Mouse (Mus musculus) intestine, postnatal 0 days (tissue): ENCODE results near the gene Dennd6a. TPM values are rescaled to one million over a fixed set of nuclear protein-coding genes. Genes with fewer than 3 reads are reported as not detected.
A peak's percentile ranks its signal among the peaks of the same experiment; 100 is the strongest.
"Not testable (repeated sequence)": the region's sequence is repeated elsewhere in the genome, so short reads cannot be mapped to it uniquely, and the experiment has no call there.

Source experiments
- ATAC-seq: fragments of 200-750 bp; cut with Nextera tagmentation; 2 replicates; pipeline ENCODE4 v1.8.0; 2017; ENCODE audit warnings: mild to moderate bottlenecking, moderate TSS enrichment, moderate library complexity
- H3K27ac ChIP-seq: fragments of 300-500 bp; sonication (generic); 2 replicates; pipeline ENCODE4 v1.5.1; 2014; ENCODE audit warnings: mild to moderate bottlenecking, low read depth, low read length, moderate library complexity
- H3K27me3 ChIP-seq: fragments of 300-500 bp; sonication (generic); replicated peaks from 2 replicates; pipeline ENCODE4 v1.6.1; 2014; ENCODE audit warnings: low read length, mixed read lengths; ENCODE audit not compliant: control insufficient read depth, insufficient read depth
- H3K36me3 ChIP-seq: fragments of 300-500 bp; sonication (generic); 2 replicates; pipeline ENCODE4 v1.6.1; 2014; ENCODE audit warnings: mild to moderate bottlenecking, moderate library complexity; ENCODE audit not compliant: control insufficient read depth, insufficient read depth
- H3K4me1 ChIP-seq: fragments of 300-500 bp; sonication (generic); replicated peaks from 2 replicates; pipeline ENCODE4 v1.6.1; 2014; ENCODE audit warnings: antibody characterized with exemption, low read length, mixed read lengths; ENCODE audit not compliant: control insufficient read depth, insufficient read depth
- H3K4me2 ChIP-seq: fragments of 300-500 bp; sonication (generic); replicated peaks from 2 replicates; pipeline ENCODE4 v1.6.1; 2014; ENCODE audit warnings: low read depth, mild to moderate bottlenecking, moderate library complexity
- H3K4me3 ChIP-seq: fragments of 300-500 bp; sonication (generic); 2 replicates; pipeline ENCODE4 v1.5.1; 2014; ENCODE audit warnings: low read depth, low read length
- H3K9ac ChIP-seq: fragments of 300-500 bp; sonication (generic); 2 replicates; pipeline ENCODE4 v1.6.1; 2014; ENCODE audit warnings: mild to moderate bottlenecking, low read depth, low read length
- H3K9me3 ChIP-seq: fragments of 300-500 bp; sonication (generic); 2 replicates; pipeline ENCODE4 v1.6.1; 2016; ENCODE audit warnings: mixed run types; ENCODE audit not compliant: control insufficient read depth
- CTCF ChIP-seq: sonication (generic); IDR thresholded peaks from 2 replicates; pipeline ENCODE4 v1.5.1; 2016; ENCODE audit warnings: low read depth, mild to moderate bottlenecking, control low read depth, antibody characterized with exemption, moderate library complexity
- WGBS: fragments of 180-500 bp; shearing (Covaris S2); extraction: QIAGEN DNeasy Blood & Tissue Kit; methylation state at CpG from one replicate; pipeline ENCODE4 v1.1.7; 2014; 5-methylcytosine and 5-hydroxymethylcytosine counted together
- polyA plus RNA-seq: library from polyadenylated mRNA; unstranded; fragments of >200 nt; fragmentation: Nextera tagmentation; extraction: Ambion mirVana; gene quantifications from 2 replicates; pipeline ENCODE4 v1.2.1, GENCODE M21; 2015

Gene Dennd6a
- 31.6 and 33.5 TPM in 2 replicates for polyA plus RNA-seq

DNA sequence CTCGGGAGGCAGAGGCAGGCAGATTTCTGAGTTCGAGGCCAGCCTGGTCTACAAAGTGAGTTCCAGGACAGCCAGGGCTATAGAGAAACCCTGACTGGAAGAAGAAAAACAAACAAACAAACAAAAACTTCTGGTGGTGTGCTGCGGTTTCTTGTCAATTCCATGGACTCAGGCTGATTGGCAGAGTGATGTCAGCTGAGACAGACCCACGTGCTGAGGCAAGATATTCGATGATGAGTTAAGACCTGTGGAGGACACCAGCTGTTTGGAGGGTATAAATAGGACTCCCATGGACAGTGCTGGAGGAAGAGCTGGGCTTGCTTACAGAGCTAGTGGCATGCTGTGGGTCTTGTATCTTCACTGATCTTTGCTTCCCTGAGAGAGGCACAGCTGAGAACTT lies at the start of gene Dennd6a:
Dennd6a (plus strand) TSS at position 301 of the 400 bp plus-strand sequence.
- ATAC-seq, H3K9me3 ChIP-seq, H3K27ac ChIP-seq, H3K27me3 ChIP-seq, H3K9ac ChIP-seq, H3K4me3 ChIP-seq, H3K4me1 ChIP-seq, H3K36me3 ChIP-seq, H3K4me2 ChIP-seq: not testable (repeated sequence)
- WGBS: 83% methylated on average over 5 of the region's 5 CpGs

DNA sequence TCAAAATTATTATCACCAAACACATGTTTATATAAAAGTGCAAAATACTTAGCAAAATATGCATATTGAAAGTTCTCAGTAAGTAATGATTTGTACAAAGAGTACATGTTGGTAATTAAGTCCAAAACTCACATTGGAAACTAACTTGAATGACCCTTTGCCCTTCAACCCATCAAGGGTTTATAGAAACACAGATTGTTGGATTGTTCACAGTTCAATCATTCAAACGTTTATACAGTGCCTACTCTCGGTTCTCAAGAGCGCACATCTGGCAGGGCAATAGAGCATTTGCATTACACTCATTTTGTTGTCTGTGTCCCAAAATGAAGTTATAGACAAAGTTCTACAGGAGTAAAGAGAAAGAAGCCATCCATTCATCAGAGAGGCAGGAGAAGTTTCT lies 47.7 kb upstream of the Dennd6a start:
- H3K27ac ChIP-seq: no peak overlapping the region
- WGBS: 37% methylated on average over 3 of the region's 3 CpGs
- no peaks in the 10 kb centered on the region for H3K4me1 ChIP-seq
- no peak for ATAC-seq
- H3K4me3 ChIP-seq: no peak overlapping the region
- no peak for TF ChIP-seq CTCF
- no peaks in the 10 kb centered on the region for H3K9me3 ChIP-seq
- H3K27me3 ChIP-seq: no peaks in the 10 kb centered on the region
- no peak overlapping the region for H3K4me2 ChIP-seq
- no peak overlapping the region for H3K9ac ChIP-seq
- H3K36me3 ChIP-seq: no peaks in the 10 kb centered on the region

DNA sequence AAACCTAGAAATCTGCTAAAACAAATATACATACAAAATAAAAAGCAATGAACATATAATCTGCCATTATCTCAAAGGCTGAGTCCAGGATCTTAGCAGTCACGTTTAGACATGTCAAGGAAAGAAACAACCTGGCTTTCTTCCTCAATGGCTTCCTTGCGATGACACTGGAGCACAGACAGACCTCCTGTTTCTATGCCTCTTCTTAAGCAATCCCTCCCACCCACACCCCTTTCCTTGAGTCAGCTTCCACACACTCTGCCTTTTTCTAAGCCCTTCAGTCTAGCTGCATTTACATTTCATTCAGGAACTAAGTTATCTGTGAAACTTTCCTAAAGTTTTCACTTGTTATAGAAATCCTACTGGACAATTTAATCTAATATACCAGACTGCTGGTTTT lies 45.4 kb upstream of the Dennd6a start:
- H3K27me3 ChIP-seq: no peaks in the 10 kb centered on the region
- no peaks in the 10 kb centered on the region for H3K36me3 ChIP-seq
- ATAC-seq: no peak
- H3K4me3 ChIP-seq: no peak overlapping the region
- no peak overlapping the region for H3K9ac ChIP-seq
- no peak for TF ChIP-seq CTCF
- no peaks in the 10 kb centered on the region for H3K9me3 ChIP-seq
- no peak overlapping the region for H3K27ac ChIP-seq
- no peak overlapping the region for H3K4me2 ChIP-seq
- no peaks in the 10 kb centered on the region for H3K4me1 ChIP-seq
- WGBS: 42% methylated on average over 2 of the region's 2 CpGs

DNA sequence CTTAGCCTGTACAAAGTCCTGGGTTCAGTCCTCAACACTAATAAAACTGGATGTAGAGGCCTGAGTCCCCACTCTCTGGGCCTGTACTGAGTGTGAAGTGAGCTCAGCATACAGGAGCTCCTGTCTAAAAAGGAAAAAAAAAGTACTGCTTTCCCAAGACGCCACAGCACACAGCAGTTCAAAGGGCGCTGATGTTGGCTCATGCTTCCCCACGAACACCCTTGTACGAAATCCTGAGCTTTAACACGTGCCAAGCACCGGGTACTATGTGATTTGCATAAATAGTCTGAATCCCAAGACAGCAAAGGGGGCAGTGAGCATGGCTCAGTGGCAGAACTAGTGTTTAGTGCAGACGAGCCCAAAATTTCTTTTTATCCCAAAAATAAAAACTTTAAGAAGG lies 43.3 kb upstream of the Dennd6a start:
- TF ChIP-seq CTCF: no peak
- no peak overlapping the region for H3K4me3 ChIP-seq
- H3K4me2 ChIP-seq: peak overlapping the region; percentile 30
- 36% methylated on average over 7 of the region's 7 CpGs for WGBS
- peak; percentile 26; the same call in 1 of the 2 replicates for ATAC-seq
- no peaks in the 10 kb centered on the region for H3K9me3 ChIP-seq
- H3K9ac ChIP-seq: no peak overlapping the region
- 0 out of 2 replicates have a peak overlapping the region, but pooled peaks have one; percentile 24 for H3K27ac ChIP-seq
- no peaks in the 10 kb centered on the region for H3K36me3 ChIP-seq
- no peaks in the 10 kb centered on the region for H3K4me1 ChIP-seq
- no peaks in the 10 kb centered on the region for H3K27me3 ChIP-seq

DNA sequence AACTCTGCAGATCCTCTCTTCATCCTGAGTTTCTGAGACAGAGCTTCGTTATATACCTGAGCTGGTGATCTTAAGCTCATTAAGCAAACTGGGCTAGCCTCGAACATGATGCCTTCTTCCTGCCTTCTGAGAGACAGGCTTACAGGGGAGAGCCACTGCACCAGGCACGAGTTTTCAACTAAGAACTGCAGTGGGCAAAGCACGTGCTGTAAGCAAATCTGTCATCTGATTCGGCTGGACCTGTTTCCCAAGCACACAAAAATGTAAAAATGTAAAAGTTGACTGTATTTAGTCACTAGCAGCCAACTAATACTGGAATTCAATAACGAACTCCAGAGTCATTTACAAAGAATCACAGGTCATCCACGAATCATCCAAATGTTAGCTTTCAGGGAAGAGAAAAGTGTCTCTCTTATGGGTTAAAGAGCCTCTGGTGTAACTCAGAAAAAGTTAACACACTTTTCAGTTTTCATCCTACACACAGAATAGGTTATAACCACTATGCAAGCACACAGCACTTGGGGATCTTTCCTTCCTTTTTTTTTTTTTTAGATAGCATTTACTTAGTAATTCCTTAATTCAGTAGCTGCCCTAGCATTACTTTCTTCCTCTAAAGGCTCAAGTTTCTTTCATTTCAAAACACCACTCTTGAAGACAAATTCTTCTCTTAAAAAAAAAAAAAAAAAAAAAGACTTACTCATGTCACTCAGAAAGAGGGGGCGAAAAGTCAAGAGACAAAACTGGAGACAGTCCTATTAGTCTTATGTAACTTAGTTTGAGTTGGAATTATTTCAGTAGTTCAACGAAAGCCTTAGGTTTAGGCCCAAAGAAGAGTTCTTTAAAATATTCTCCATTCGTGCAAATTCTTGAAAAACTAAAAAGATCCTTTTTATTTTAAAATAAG lies 42.0 kb upstream of the Dennd6a start:
- 67% methylated on average over 10 of the region's 10 CpGs for WGBS
- ATAC-seq: no peak
- Histone ChIP-seq H3K4me3 (no peak overlapping the region), H3K4me2 (peak overlapping the region; percentile 91), H3K27ac (no peak overlapping the region), H3K9me3 (no peaks in the 10 kb centered on the region), H3K36me3 (no peaks in the 10 kb centered on the region), H3K4me1 (no peaks in the 10 kb centered on the region), H3K27me3 (no peaks in the 10 kb centered on the region), H3K9ac (no peak overlapping the region)
- no peak for TF ChIP-seq CTCF

DNA sequence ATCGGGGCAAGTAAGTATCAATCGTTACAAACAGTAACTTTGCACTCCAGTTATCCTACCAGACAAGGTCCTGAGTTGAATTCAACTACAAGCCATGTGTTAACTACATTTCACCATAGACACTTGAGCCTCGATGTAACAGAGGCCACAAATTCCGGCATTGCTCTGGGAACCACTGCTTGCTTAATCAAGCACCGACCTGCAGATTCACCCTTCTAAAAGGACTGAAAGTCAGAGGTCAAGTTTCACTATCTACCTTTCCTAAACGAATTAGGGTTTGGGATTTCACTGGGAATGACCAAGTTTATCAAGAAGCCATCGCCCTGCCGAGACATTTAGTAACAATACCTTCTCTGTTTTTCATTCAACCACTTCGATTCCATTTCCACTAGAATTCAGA lies 40.9 kb upstream of the Dennd6a start:
- 26% methylated on average over 9 of the region's 9 CpGs for WGBS
- no peaks in the 10 kb centered on the region for H3K4me1 ChIP-seq
- H3K9ac ChIP-seq: peak overlapping the region; percentile 85; the same call in 1 of the 2 replicates
- ATAC-seq: no peak
- H3K36me3 ChIP-seq: no peaks in the 10 kb centered on the region
- no peak for TF ChIP-seq CTCF
- H3K4me2 ChIP-seq: peak overlapping the region; percentile 91
- no peaks in the 10 kb centered on the region for H3K9me3 ChIP-seq
- H3K4me3 ChIP-seq: peak overlapping the region; percentile 98
- no peak overlapping the region for H3K27ac ChIP-seq
- H3K27me3 ChIP-seq: no peaks in the 10 kb centered on the region
